Mouse (Mus musculus) MEL (cell line): ENCODE measurements at regions not wholly inside any gene's neighbourhood (a gene's known extent, or its start where the extent isn't known, plus 50 kb on each side); places are given as distances from the start of the nearest gene placed in this dataset.

Experiments used
- CHD2 ChIP-seq: IDR thresholded peaks from 2 replicates; pipeline ENCODE4 v1.6.1; 2011; ENCODE audit warnings: low read length, improper control_type of control experiment
- CTCF ChIP-seq, 3 experiments: IDR thresholded peaks in 2 of 3; conservative IDR thresholded peaks in 1 of 3; 2 replicates each; pipeline ENCODE4 v1.5.1; 2011 to 2012; ENCODE audit warnings: low read length in 3 of 3, low read depth in 2 of 3, mild to moderate bottlenecking in 2 of 3, improper control_type of control experiment in 1 of 3, inconsistent platforms in 1 of 3, mixed read lengths in 1 of 3, moderate library complexity in 1 of 3; ENCODE audit not compliant: control insufficient read depth in 1 of 3, insufficient read depth in 1 of 3, poor library complexity in 1 of 3, severe bottlenecking in 1 of 3
- ELF1 ChIP-seq: IDR thresholded peaks from 2 replicates; pipeline ENCODE4 v1.6.1; 2014; ENCODE audit warnings: low read depth, mild to moderate bottlenecking, inconsistent platforms, low read length, improper control_type of control experiment, moderate library complexity
- JUND ChIP-seq: IDR thresholded peaks from 2 replicates; pipeline ENCODE4 v1.6.1; 2011; ENCODE audit warnings: low read depth, mild to moderate bottlenecking, improper control_type of control experiment, low read length
- MAZ ChIP-seq: IDR thresholded peaks from 2 replicates; pipeline ENCODE4 v1.6.1; 2012; ENCODE audit warnings: low read depth, mild to moderate bottlenecking, inconsistent platforms, low read length, improper control_type of control experiment
- POLR2A ChIP-seq, 2 experiments: IDR thresholded peaks; 2 replicates each; pipeline ENCODE4 v1.6.1; 2011 to 2012; ENCODE audit warnings: low read length in 2 of 2, mild to moderate bottlenecking in 2 of 2, control low read depth in 1 of 2, improper control_type of control experiment in 1 of 2, low read depth in 1 of 2, moderate library complexity in 1 of 2; ENCODE audit not compliant: control insufficient read depth in 1 of 2, insufficient read depth in 1 of 2, poor library complexity in 1 of 2
- RCOR1 ChIP-seq: IDR thresholded peaks from 2 replicates; pipeline ENCODE4 v1.6.1; 2012; ENCODE audit warnings: low read depth, mild to moderate bottlenecking, inconsistent platforms, low read length, improper control_type of control experiment
- TCF12 ChIP-seq: IDR thresholded peaks from 2 replicates; pipeline ENCODE4 v1.6.1; 2014; ENCODE audit warnings: low read depth, mild to moderate bottlenecking, inconsistent platforms, low read length, improper control_type of control experiment, moderate library complexity
- ZMIZ1 ChIP-seq: IDR thresholded peaks from 2 replicates; pipeline ENCODE4 v1.6.1; 2012; ENCODE audit warnings: low read depth, mild to moderate bottlenecking, inconsistent platforms, low read length, improper control_type of control experiment, moderate library complexity

DNA sequence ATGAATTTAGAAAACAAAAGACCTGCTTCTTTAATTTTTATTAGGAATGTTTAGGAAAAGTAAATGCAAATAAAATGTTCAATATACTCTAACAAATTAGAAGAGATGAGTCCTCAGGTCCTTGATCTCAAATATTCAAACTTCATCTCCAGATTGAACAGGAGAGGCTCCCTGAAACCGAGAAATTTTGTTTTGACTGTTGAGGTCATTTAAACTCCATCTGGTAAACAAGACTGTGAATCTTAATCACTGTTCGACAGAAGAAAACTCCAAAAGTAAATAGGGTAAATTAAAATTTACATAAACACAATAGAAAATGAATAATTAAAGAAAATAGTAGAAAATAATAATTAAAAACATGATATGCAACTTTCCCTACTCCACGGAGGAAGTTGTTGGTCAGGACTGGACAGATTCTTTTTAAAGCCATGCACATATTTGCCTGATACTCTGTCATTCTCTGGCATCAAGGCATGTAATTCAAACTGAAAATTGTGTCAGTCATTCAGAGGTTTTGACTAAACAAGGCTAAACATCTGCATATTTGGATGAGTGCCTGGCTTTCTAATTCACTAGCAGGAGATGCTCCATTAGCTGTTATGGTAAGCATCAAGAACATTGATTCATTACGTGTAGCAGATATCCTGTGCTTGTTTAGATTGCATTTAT, 470.8 kb downstream of the Cenpc1 start:
- TF ChIP-seq POLR2A (IDR thresholded peaks at IDR 0.05; ENCODE audit: control insufficient read depth in 1 of 2, insufficient read depth in 1 of 2, low read depth in 1 of 2, low read length in 2 of 2, poor library complexity in 1 of 2) (no peak), ZMIZ1 (no peak), MAZ (no peak), CTCF (IDR thresholded peaks at IDR 0.05 in 2 of 3, conservative IDR thresholded peaks at IDR 0.05 in 1 of 3; ENCODE audit: control insufficient read depth in 1 of 3, insufficient read depth in 1 of 3, low read depth in 2 of 3, low read length in 3 of 3, poor library complexity in 1 of 3, severe bottlenecking in 1 of 3) (no peak), JUND (no peak), TCF12 (no peak), ELF1 (no peak), RCOR1 (no peak), CHD2 (no peak)
